Mouse (Mus musculus): ENCODE measurements at regions not wholly inside any gene's neighbourhood (a gene's known extent, or its start where the extent isn't known, plus 50 kb on each side); places are given as distances from the start of the nearest gene placed in this dataset.

DNA sequence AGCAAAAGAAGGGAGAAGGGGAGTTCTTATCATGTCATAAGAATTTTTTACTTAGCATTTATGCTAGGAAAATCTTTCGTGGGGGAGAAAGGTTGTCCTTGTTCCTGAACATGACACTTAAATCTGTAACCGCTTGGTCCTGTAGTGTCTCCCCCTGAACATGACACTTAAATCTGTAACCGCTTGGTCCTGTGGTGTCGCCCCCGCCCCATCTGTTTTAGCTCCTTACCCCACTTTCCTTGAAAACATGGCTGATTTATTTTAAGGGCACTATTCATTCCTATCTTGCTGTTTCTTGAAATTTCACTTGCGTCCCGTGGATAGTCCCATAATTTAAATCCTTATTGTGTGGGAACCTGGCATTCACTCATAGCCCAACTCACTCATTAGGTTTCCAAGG lies 82.2 kb downstream of the Rap2a start:
- Histone ChIP-seq H3K9me3 (ENCODE audit: low read length) (0 out of 2 replicates have a peak, but pooled peaks cover 3% of the 10 kb centered on the region), H3K27me3 (ENCODE audit: insufficient read depth, low read length) (no peaks in the 10 kb centered on the region), H3K4me1 (replicated peaks; ENCODE audit: low read depth, low read length) (no peaks in the 10 kb centered on the region), H3K4me3 (replicated peaks; ENCODE audit: low read length) (no peak overlapping the region), H3K36me3 (ENCODE audit: insufficient read depth, low read length) (no peaks in the 10 kb centered on the region)
- no peak for TF ChIP-seq POU5F1 (IDR thresholded peaks at IDR 0.05; ENCODE audit: borderline replicate concordance, low read length)
- TF ChIP-seq NANOG (IDR thresholded peaks at IDR 0.05; ENCODE audit: borderline replicate concordance, low read length), result no peak
- TF ChIP-seq CTCF (conservative IDR thresholded peaks at IDR 0.05; ENCODE audit: low read length), result no peak

- TF ChIP-seq CTCF (conservative IDR thresholded peaks at IDR 0.05; ENCODE audit: low read length) (no peak), NANOG (IDR thresholded peaks at IDR 0.05; ENCODE audit: borderline replicate concordance, low read length) (no peak), POU5F1 (IDR thresholded peaks at IDR 0.05; ENCODE audit: borderline replicate concordance, low read length) (no peak)
- H3K4me3 ChIP-seq (replicated peaks; ENCODE audit: low read length), result no peak overlapping the region
- H3K36me3 ChIP-seq (ENCODE audit: insufficient read depth, low read length), result no peaks in the 10 kb centered on the region
- H3K4me1 ChIP-seq (replicated peaks; ENCODE audit: low read depth, low read length), result no peaks in the 10 kb centered on the region
- no peaks in the 10 kb centered on the region for H3K27me3 ChIP-seq (ENCODE audit: insufficient read depth, low read length)
- H3K9me3 ChIP-seq (ENCODE audit: low read length), result 0 out of 2 replicates have a peak, but pooled peaks cover 3% of the 10 kb centered on the region
These were observed 82.7 kb downstream of the Rap2a start for GRCm38 (mm10) chr14:120560987-120561386.

- H3K4me1 ChIP-seq (replicated peaks; ENCODE audit: low read depth, low read length), result no peaks in the 10 kb centered on the region
- H3K36me3 ChIP-seq (ENCODE audit: insufficient read depth, low read length), result no peaks in the 10 kb centered on the region
- H3K27me3 ChIP-seq (ENCODE audit: insufficient read depth, low read length), result no peaks in the 10 kb centered on the region
- no peak for TF ChIP-seq CTCF (conservative IDR thresholded peaks at IDR 0.05; ENCODE audit: low read length)
- TF ChIP-seq POU5F1 (IDR thresholded peaks at IDR 0.05; ENCODE audit: borderline replicate concordance, low read length), result no peak
- no peak for TF ChIP-seq NANOG (IDR thresholded peaks at IDR 0.05; ENCODE audit: borderline replicate concordance, low read length)
- 0 out of 2 replicates have a peak, but pooled peaks cover 3% of the 10 kb centered on the region for H3K9me3 ChIP-seq (ENCODE audit: low read length)
- H3K4me3 ChIP-seq (replicated peaks; ENCODE audit: low read length), result no peak overlapping the region
These were observed 88.7 kb downstream of the Rap2a start for GRCm38 (mm10) chr14:120566945-120567344.

- Histone ChIP-seq H3K27me3 (ENCODE audit: insufficient read depth, low read length) (no peaks in the 10 kb centered on the region), H3K4me3 (replicated peaks; ENCODE audit: low read length) (no peak overlapping the region), H3K9me3 (ENCODE audit: low read length) (0 out of 2 replicates have a peak, but pooled peaks cover under 1% of the 10 kb centered on the region), H3K36me3 (ENCODE audit: insufficient read depth, low read length) (no peaks in the 10 kb centered on the region), H3K4me1 (replicated peaks; ENCODE audit: low read depth, low read length) (no peaks in the 10 kb centered on the region)
- TF ChIP-seq NANOG (IDR thresholded peaks at IDR 0.05; ENCODE audit: borderline replicate concordance, low read length) (no peak), CTCF (conservative IDR thresholded peaks at IDR 0.05; ENCODE audit: low read length) (no peak), POU5F1 (IDR thresholded peaks at IDR 0.05; ENCODE audit: borderline replicate concordance, low read length) (no peak)
These were observed 89.8 kb downstream of the Rap2a start for GRCm38 (mm10) chr14:120568054-120568453.

GRCm38 (mm10) chr14:120572238-120572637 lies 94.0 kb downstream of the Rap2a start:
- Histone ChIP-seq H3K9me3 (ENCODE audit: low read length) (peaks cover 16% of the 10 kb centered on the region), H3K36me3 (ENCODE audit: insufficient read depth, low read length) (no peaks in the 10 kb centered on the region), H3K4me3 (replicated peaks; ENCODE audit: low read length) (no peak overlapping the region), H3K4me1 (replicated peaks; ENCODE audit: low read depth, low read length) (no peaks in the 10 kb centered on the region), H3K27me3 (ENCODE audit: insufficient read depth, low read length) (no peaks in the 10 kb centered on the region)
- no peak for TF ChIP-seq POU5F1 (IDR thresholded peaks at IDR 0.05; ENCODE audit: borderline replicate concordance, low read length)
- TF ChIP-seq NANOG (IDR thresholded peaks at IDR 0.05; ENCODE audit: borderline replicate concordance, low read length), result no peak
- TF ChIP-seq CTCF (conservative IDR thresholded peaks at IDR 0.05; ENCODE audit: low read length), result no peak

GRCm38 (mm10) chr14:120575202-120575601 lies 97.0 kb downstream of the Rap2a start:
- H3K27me3 ChIP-seq (ENCODE audit: insufficient read depth, low read length), result no peaks in the 10 kb centered on the region
- H3K36me3 ChIP-seq (ENCODE audit: insufficient read depth, low read length), result no peaks in the 10 kb centered on the region
- H3K9me3 ChIP-seq (ENCODE audit: low read length), result peaks cover 16% of the 10 kb centered on the region
- H3K4me1 ChIP-seq (replicated peaks; ENCODE audit: low read depth, low read length), result no peaks in the 10 kb centered on the region
- no peak overlapping the region for H3K4me3 ChIP-seq (replicated peaks; ENCODE audit: low read length)
- TF ChIP-seq CTCF (conservative IDR thresholded peaks at IDR 0.05; ENCODE audit: low read length), result no peak
- no peak for TF ChIP-seq POU5F1 (IDR thresholded peaks at IDR 0.05; ENCODE audit: borderline replicate concordance, low read length)
- TF ChIP-seq NANOG (IDR thresholded peaks at IDR 0.05; ENCODE audit: borderline replicate concordance, low read length), result no peak

DNA sequence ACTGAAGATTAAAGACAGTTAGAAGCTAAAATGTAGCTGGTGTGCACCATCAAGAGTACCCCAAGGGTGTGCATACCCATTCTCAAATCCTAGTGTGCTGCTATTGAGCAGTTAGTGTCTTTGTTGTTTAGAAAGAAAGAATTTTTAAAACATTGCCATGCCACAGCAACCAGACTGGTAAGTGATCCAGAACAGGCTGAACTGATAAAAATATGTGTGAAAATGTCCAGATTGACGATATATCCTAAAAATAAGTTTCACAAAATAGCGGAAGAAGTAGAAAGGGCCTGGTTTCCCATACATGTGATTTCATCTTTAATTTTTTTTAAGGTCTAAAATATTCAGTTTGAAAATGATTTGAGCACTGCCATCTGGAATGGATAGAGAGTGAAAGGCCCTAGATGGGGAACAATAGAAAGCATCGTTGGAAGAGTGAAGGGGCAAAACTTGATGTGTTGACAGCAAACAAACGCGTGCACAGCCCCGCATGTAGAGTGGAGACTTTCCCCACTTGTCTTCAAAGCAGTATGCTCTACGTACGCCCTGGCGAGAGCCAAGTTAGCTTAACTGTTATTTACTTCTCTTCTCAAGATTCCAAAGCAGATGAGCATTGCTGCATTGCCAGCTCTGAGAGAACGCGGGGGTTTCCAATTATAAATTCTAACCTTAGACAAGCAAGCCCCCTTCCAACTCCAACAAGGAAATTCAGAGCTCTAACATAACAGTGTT lies 100.3 kb downstream of the Rap2a start:
- Histone ChIP-seq H3K36me3 (ENCODE audit: insufficient read depth, low read length) (no peaks in the 10 kb centered on the region), H3K4me1 (replicated peaks; ENCODE audit: low read depth, low read length) (no peaks in the 10 kb centered on the region), H3K27me3 (ENCODE audit: insufficient read depth, low read length) (no peaks in the 10 kb centered on the region), H3K9me3 (ENCODE audit: low read length) (peaks cover 15% of the 10 kb centered on the region), H3K4me3 (replicated peaks; ENCODE audit: low read length) (no peak overlapping the region)
- TF ChIP-seq CTCF (conservative IDR thresholded peaks at IDR 0.05; ENCODE audit: low read length), result no peak
- no peak for TF ChIP-seq POU5F1 (IDR thresholded peaks at IDR 0.05; ENCODE audit: borderline replicate concordance, low read length)
- TF ChIP-seq NANOG (IDR thresholded peaks at IDR 0.05; ENCODE audit: borderline replicate concordance, low read length), result no peak

DNA sequence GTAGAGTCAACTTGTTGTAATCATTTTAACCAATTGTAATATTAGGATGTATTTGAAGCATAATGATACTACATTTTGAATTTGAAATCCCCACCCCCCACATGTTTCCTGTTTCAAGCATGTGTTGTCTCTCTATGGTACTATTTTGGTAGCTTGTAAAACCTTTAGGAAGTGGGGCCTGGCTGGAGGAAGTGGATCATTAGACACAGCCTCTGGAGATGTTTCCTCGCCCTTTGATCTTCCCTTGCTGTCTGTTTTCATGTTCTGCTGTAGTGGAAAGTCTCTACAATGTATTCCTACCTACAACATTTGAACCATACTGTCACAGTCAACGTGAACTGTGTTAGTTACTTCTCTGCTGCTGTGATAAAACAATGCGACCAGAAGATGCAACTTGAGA lies 105.6 kb downstream of the Rap2a start:
- Histone ChIP-seq H3K4me3 (replicated peaks; ENCODE audit: low read length) (no peak overlapping the region), H3K27me3 (ENCODE audit: insufficient read depth, low read length) (no peaks in the 10 kb centered on the region), H3K4me1 (replicated peaks; ENCODE audit: low read depth, low read length) (no peaks in the 10 kb centered on the region), H3K36me3 (ENCODE audit: insufficient read depth, low read length) (no peaks in the 10 kb centered on the region), H3K9me3 (ENCODE audit: low read length) (no peaks in the 10 kb centered on the region; the same call in 1 of the 2 replicates)
- TF ChIP-seq CTCF (conservative IDR thresholded peaks at IDR 0.05; ENCODE audit: low read length), result no peak
- TF ChIP-seq POU5F1 (IDR thresholded peaks at IDR 0.05; ENCODE audit: borderline replicate concordance, low read length), result no peak
- TF ChIP-seq NANOG (IDR thresholded peaks at IDR 0.05; ENCODE audit: borderline replicate concordance, low read length), result no peak
